Mouse (Mus musculus): ENCODE data around the gene Efhd1.

DNA sequence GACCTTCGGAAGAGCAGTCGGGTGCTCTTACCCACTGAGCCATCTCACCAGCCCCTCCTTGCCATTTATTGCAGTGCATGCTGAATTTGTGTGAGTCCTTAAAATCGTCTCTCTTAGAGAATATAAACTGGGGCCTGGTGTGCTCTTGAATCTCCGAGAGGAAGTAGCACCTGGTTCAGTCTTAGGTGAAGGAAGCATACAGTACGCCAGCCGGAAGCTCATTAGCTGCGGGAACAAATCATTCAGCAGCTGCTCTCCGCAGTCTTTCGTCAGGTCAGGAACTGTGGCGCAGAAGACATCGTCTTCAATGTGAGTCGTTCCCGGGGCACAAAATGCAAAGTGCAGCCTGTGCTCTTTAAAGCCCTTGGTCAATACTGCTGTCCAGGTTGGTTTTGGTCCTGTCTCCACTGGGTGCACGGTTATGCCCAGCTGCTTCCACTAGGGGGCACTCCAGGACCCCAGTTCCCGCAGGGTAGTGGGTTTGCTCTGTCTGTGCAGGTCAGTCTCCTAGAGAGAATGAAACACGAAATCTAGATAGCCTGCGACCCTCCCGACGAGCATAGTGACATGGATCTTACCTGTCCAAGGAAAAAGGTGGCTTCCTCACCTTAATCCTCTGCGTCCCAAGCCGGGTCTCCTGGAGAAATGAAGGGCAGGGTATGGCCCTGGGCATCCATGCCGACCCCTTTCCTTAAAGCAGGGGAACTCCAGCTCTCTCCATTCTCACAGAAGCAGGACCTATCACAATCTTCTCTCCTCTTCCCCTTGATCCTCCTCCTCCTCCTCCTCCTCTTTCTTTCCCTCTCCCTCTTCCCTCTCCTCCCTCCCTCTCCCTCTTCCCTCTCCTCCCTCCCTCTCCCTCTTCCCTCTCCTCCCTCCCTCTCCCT, 18.0 kb upstream of the Efhd1 start:
- peak; percentile 99 for TF ChIP-seq CTCF (IDR thresholded peaks at IDR 0.05; ENCODE audit: low read depth, low read length)
- no peak for TF ChIP-seq POLR2AphosphoS5 (IDR thresholded peaks at IDR 0.05; ENCODE audit: insufficient replicate concordance, low read depth, low read length)
- no peak for TF ChIP-seq TAL1 (conservative IDR thresholded peaks at IDR 0.05; ENCODE audit: low read depth, low read length)

All from G1E (cell line).